Mouse (Mus musculus): ENCODE data around the gene Pafah1b3. TPM values are rescaled to one million over a fixed set of nuclear protein-coding genes. Genes with fewer than 3 reads are reported as not detected.

Pafah1b3 gene
- total RNA-seq, 2 experiments from 2014 or later: 2.7 to 4.3 TPM

- intact Hi-C loops (cut with DNase I): no loop called here
These were observed 11.0 kb upstream of the Pafah1b3 start for GRCm38 (mm10) chr7:25308702-25309318.

GRCm38 (mm10) chr7:25306614-25306996, 8.8 kb upstream of the Pafah1b3 start:
- DNase-seq (ENCODE audit: low spot score): no peak
- intact Hi-C loops (cut with DNase I): no loop called here

More at GRCm38 (mm10) chr7:25308702-25309318, 11.0 kb upstream of the Pafah1b3 start:
- no peak for DNase-seq (ENCODE audit: low spot score)

GRCm38 (mm10) chr7:25305956-25306613, 8.3 kb upstream of the Pafah1b3 start, which contains the start of gene Tmem145:
Gene Tmem145, plus strand, starts transcription at chr7:25306106.
- intact Hi-C loops (cut with DNase I): no loop called here
- DNase-seq (ENCODE audit: low spot score): no peak

- intact Hi-C loops (cut with DNase I): no loop called here
- no peak for DNase-seq (ENCODE audit: low spot score)
These were observed 7.7 kb upstream of the Pafah1b3 start for GRCm38 (mm10) chr7:25305481-25305880.

- intact Hi-C loops (cut with DNase I): no loop called here
- DNase-seq (ENCODE audit: low spot score): no peak
These were observed 5.9 kb upstream of the Pafah1b3 start for GRCm38 (mm10) chr7:25303685-25304006.

- no peak for DNase-seq (ENCODE audit: low spot score)
- intact Hi-C loops (cut with DNase I): no loop called here
These were observed 5.4 kb upstream of the Pafah1b3 start for GRCm38 (mm10) chr7:25303003-25303684.

GRCm38 (mm10) chr7:25301063-25301462, 3.3 kb upstream of the Pafah1b3 start, which contains the start of gene Prr19:
Gene Prr19, plus strand, starts transcription at chr7:25301411.
- DNase-seq (ENCODE audit: low spot score): no peak
- intact Hi-C loops (cut with DNase I): no loop called here

- intact Hi-C loops (cut with DNase I): loop anchor here (5.0 kb wide), 1 partner anchor 35 kb away; no protein-coding TSS in a partner anchor
- no peak for DNase-seq (ENCODE audit: low spot score)
These were observed 787 bp downstream of the Pafah1b3 start for GRCm38 (mm10) chr7:25296945-25297453.

GRCm38 (mm10) chr7:25294960-25295722, 2.6 kb downstream of the Pafah1b3 start:
- intact Hi-C loops (cut with DNase I): loop anchor here (5.0 kb wide), 1 partner anchor 37 kb away; no protein-coding TSS in a partner anchor
- DNase-seq (ENCODE audit: low spot score): no peak

- DNase-seq (ENCODE audit: low spot score): no peak
These were observed 3.3 kb downstream of the Pafah1b3 start for GRCm38 (mm10) chr7:25294495-25294894.

GRCm38 (mm10) chr7:25293191-25293739, 4.5 kb downstream of the Pafah1b3 start:
- intact Hi-C loops (cut with DNase I): no loop called here

More at GRCm38 (mm10) chr7:25294495-25294894, 3.3 kb downstream of the Pafah1b3 start:
- intact Hi-C loops (cut with DNase I): no loop called here

GRCm38 (mm10) chr7:25292107-25292506, 5.7 kb downstream of the Pafah1b3 start:
- intact Hi-C loops (cut with DNase I): no loop called here
- DNase-seq (ENCODE audit: low spot score): no peak

More at GRCm38 (mm10) chr7:25293191-25293739, 4.5 kb downstream of the Pafah1b3 start:
- DNase-seq (ENCODE audit: low spot score): no peak

GRCm38 (mm10) chr7:25290911-25291310, 6.9 kb downstream of the Pafah1b3 start:
- no peak for DNase-seq (ENCODE audit: low spot score)
- intact Hi-C loops (cut with DNase I): no loop called here

- DNase-seq (ENCODE audit: low spot score): no peak
- intact Hi-C loops (cut with DNase I): no loop called here
These were observed 7.3 kb downstream of the Pafah1b3 start for GRCm38 (mm10) chr7:25290463-25290862.

- no peak for DNase-seq (ENCODE audit: low spot score)
- intact Hi-C loops (cut with DNase I): no loop called here
These were observed 7.9 kb downstream of the Pafah1b3 start for GRCm38 (mm10) chr7:25289925-25290324.

GRCm38 (mm10) chr7:25288721-25289120, 9.1 kb downstream of the Pafah1b3 start:
- intact Hi-C loops (cut with DNase I): no loop called here

GRCm38 (mm10) chr7:25288011-25288410, 9.8 kb downstream of the Pafah1b3 start:
- DNase-seq (ENCODE audit: low spot score): no peak
- intact Hi-C loops (cut with DNase I): no loop called here

More at GRCm38 (mm10) chr7:25288721-25289120, 9.1 kb downstream of the Pafah1b3 start:
- no peak for DNase-seq (ENCODE audit: low spot score)

GRCm38 (mm10) chr7:25286989-25287388, 10.8 kb downstream of the Pafah1b3 start:
- intact Hi-C loops (cut with DNase I): no loop called here
- DNase-seq (ENCODE audit: low spot score): no peak

GRCm38 (mm10) chr7:25285511-25286238, 12.1 kb downstream of the Pafah1b3 start:
- DNase-seq (ENCODE audit: low spot score): no peak
- intact Hi-C loops (cut with DNase I): no loop called here

Measured in heart, postnatal 25 days (tissue).